Mouse (Mus musculus): Measurements from ENCODE around the gene Egln1.

The Egln1 gene

GRCm38 (mm10) chr8:124903198-124903597, 45.9 kb downstream of the Egln1 start:
- DNase-seq (ENCODE audit: low spot score in 2 of 2), result no peak

- no peak for DNase-seq (ENCODE audit: low spot score in 2 of 2)
Observed at GRCm38 (mm10) chr8:124898251-124898905, 50.7 kb downstream of the Egln1 start.

DNA sequence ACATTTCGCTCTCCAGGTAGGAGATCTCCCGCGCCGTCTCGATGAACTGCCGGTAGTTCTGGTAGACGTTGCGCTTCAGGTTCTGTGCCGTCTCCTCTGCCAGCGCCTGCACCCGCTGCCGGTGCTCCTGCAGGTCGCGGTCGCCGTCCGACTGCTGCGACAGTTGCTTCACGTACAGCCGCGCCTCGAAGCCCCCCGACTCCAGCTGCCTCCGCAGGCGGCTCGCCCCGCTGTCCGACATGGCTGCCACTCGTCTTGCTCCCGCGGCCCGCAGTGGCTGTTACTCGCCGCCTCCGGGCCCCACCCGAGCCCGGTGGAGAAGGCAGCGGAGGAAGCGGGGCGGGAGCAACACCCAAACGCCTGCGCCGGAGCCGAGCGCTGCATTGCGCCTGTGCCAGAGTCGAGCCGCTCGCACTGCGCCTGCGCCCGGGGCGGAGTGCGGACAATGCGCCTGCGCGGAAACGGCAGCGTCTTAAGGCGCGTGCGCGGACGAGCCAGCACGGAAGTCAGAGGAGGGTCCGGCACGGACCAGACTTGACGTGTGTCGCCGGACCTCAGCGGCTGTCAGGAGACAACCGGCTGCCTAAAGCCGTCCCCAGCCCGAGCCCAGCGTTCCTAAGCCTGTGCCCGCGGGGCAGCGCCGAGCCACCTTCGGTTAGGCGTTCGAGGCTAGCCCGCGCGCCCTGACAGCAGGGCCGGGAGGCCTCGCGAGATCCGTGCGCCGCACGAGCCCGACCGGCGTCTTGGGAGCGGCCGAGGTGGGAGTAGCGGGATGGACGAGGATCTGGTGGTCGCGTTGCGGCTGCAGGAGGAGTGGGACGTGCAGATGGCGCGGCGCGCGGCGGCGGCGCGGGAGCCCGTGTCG, 51.5 kb downstream of the Egln1 start, which contains the start of the genes Exoc8 and Sprtn:
Gene Exoc8, minus strand, starts transcription at position 320 of the 865 bp plus-strand sequence.
Gene Sprtn, plus strand, starts transcription at position 501 of the 865 bp plus-strand sequence.
- DNase-seq (ENCODE audit: low spot score in 2 of 2), result peak; percentile 96 to 98

DNA sequence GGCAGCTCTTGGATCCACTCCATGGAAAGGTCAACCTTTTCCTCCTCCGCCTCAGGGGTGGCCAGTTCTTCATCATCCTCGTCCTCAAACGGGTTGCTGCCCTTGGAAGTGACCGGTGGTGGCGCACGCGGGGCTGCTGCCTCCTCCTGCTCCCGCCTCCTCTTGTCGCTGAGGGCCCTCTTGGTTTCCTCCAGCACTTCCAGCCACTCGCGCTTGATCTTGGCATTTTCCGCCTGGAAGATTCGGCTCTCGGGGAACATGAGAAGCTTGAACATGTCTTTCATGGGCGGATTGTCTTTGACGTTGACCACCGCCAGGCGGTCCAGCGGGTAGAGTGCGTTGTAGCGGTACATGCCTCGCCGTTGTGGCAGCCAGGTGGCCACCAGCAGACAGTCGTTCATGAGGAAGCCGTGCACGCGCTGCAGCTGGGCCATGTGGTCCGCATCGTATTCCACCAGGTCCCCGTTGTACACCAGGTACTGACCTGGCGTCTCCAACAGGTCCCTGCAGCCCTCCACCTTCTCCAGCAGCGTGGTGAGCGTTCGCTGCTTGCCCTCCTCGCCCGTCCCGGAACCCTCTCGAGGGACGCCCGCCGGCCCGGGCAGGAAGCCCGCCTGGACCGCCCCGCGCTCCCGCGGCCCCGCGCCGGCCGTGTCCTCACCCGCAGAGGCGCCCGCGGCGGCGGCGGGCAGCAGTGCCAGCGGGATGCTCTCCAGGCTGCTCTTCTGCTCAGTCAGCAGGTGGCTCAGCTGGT, 52.3 kb downstream of the Egln1 start:
- DNase-seq (ENCODE audit: low spot score in 2 of 2), result peak; percentile 65 to 70

DNA sequence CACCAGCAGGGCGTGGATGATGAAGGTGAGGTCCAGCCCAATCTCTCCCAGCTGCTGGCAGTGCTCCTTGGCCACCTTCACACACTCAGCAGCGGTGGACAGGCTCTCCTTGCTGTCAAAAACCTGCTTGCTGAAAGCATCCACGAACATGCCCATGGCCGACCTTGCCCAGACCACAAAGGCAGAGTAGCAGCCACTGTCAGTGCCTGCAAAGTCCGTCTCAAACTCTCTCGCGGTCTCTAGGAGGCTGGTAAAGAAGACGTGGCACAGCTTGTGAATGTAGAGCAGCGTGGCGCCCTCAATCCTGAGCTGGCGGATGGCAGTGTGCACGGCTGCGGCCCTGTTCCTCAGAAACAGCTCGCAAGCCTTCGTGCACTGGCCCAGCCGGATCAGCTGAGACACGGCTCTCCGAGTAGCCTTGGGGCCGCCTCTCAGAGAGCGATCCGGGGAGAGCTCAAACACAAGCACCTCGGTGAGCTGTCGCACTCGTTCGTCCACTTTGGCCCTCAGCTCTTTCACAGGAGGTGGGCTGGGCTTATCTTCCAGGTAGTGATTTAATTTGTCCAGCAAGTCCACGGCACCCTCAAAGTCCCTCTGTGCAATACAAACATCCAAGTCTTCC, 53.0 kb downstream of the Egln1 start:
- DNase-seq (ENCODE audit: low spot score in 2 of 2), result no peak

- DNase-seq (ENCODE audit: low spot score in 2 of 2), result no peak
Observed at GRCm38 (mm10) chr8:124892596-124892995, 56.5 kb downstream of the Egln1 start.

GRCm38 (mm10) chr8:124888385-124888784, 60.7 kb downstream of the Egln1 start:
- DNase-seq (ENCODE audit: low spot score in 2 of 2), result no peak

- no peak for DNase-seq (ENCODE audit: low spot score in 2 of 2)
Observed at GRCm38 (mm10) chr8:124878946-124879526, 70.1 kb downstream of the Egln1 start.

DNA sequence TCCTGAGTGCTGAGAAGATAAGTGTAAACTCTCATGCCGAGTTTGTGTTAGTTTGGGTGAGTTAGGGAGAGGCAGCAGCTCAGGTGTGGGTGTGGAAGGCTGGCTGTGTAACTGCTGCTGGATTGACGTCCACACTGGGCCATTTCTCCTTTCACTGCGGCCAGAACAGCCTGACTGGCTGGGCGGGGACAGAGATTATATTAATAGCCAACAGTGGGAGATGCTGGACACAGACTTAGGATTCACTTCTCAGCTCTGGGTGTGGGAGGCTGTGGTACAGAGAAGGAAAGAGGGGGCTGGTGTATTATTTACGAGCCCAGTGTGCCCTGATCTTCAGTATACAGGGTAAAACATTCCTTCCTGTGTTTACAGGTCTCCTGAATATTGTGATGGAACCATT, 71.0 kb downstream of the Egln1 start:
- peak in 1 of 2 experiments; percentile 16 for DNase-seq (ENCODE audit: low spot score in 2 of 2)

DNA sequence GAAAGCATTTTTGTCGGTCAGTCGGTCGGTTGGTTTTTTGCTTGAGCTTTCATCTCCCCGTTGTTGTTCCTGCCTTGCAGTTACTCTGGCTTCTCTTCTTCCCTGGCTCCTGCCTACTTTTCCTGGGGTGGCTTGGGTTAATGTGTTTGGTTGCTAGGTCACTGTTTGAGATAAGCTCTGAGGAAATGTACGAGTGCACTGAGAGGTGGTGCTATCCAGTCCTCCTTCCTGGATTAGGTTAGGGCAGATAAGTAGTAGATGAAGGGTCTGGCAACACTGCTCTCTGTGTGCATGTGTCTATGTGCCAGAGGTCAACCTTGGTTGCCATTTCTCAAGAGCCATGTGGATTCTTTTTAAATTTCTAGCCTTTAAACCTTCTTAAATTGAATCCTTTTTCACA, 76.4 kb downstream of the Egln1 start:
- DNase-seq (ENCODE audit: low spot score in 2 of 2), result no peak

DNA sequence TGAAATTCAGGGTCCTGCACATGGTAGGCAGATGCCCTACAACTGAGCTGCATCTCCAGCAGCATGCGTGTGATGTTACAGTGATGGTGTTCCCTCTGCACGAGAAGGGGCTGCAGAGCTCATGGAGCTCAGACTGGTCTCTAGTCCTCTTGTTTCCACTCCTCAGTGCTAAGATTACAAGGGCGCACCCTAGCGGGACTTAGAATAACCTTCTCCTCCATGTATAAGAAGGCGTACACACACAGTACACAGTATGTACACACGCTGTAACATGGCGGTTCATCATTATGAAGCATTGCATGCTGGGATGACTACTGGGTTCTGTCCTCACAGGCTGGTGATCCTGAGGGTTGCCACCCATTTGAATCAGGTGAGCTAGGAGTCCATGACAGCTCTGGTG, 77.0 kb downstream of the Egln1 start:
- DNase-seq (ENCODE audit: low spot score in 2 of 2), result no peak

- DNase-seq (ENCODE audit: low spot score in 2 of 2), result no peak
Observed at GRCm38 (mm10) chr8:124871474-124871873, 77.7 kb downstream of the Egln1 start.

DNA sequence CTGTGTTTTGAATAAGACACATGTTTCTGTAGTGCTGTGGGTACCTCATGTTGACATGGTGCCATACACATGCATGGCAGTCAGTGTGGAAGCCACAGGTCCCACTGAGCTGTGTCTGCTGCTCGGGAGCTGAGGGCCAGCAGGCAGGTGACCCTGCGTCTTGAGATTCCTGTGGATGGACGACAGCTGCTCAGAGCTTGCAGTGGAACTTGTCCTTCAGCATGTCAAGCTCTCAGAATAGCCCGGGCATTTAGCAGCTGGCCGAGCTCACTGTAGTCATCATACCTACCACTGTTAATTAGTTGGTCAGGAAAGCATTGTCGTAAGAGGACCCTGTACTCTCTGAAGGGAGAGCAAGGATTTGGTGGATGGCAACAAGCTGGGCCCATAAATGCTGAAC, 79.4 kb downstream of the Egln1 start:
- no peak for DNase-seq (ENCODE audit: low spot score in 2 of 2)

GRCm38 (mm10) chr8:124867126-124867525, 82.0 kb downstream of the Egln1 start:
- no peak for DNase-seq (ENCODE audit: low spot score in 2 of 2)

DNA sequence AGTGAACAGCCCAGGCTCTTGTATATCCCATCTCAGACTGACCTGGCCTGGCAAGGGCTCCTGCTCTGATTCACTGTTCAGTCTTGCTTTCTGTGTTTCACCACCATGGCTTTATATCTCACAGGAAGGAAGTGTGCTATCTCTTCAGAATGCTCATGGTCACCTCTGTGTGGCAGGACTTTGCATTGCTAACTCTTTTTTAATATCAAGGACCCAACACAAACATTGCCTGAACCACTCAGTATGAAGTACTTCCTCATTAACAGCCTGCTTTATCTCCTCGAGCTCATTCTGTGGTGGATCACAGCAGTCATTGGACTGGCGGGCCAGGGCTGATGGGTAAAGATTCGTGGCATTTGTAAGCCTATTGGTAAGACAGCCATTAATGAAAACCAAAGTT, 82.5 kb downstream of the Egln1 start:
- DNase-seq (ENCODE audit: low spot score in 2 of 2), result no peak

- no peak for DNase-seq (ENCODE audit: low spot score in 2 of 2)
Observed at GRCm38 (mm10) chr8:124863729-124864128, 85.4 kb downstream of the Egln1 start.

- no peak for DNase-seq (ENCODE audit: low spot score in 2 of 2)
Observed at GRCm38 (mm10) chr8:124863163-124863677, 85.9 kb downstream of the Egln1 start.

GRCm38 (mm10) chr8:124862321-124863162, 86.6 kb downstream of the Egln1 start, which contains the start of the genes Gnpat and 2810004N23Rik:
TSS of gene Gnpat (plus strand) at chr8:124863033.
TSS of gene 2810004N23Rik (minus strand) at chr8:124863120.
- DNase-seq (ENCODE audit: low spot score in 2 of 2), result peak; percentile 91 to 96

- no peak for DNase-seq (ENCODE audit: low spot score in 2 of 2)
Observed at GRCm38 (mm10) chr8:124860188-124860587, 88.9 kb downstream of the Egln1 start.

DNA sequence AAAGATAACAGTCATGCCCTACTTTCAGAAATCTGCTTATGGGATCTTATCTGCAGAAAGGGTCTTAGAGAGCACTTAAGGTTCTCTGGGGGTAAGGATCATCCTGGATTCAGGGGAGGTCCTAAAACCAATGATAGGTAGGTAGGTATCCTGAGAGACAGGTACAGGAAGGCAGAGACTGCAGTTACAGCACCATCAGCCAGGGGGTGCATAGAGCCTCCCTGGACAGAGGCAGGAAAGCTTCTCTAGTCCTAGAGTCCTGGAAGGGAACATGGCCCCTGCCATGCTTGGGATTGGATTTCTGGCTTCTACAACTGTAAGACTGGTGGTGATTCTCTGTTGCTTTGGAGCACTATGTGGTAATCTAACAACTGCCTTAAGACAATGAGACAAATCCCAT, 89.7 kb downstream of the Egln1 start:
- no peak for DNase-seq (ENCODE audit: low spot score in 2 of 2)
